ENCODE assay signal across 21 mouse cellular contexts in the genomic region with DNA sequence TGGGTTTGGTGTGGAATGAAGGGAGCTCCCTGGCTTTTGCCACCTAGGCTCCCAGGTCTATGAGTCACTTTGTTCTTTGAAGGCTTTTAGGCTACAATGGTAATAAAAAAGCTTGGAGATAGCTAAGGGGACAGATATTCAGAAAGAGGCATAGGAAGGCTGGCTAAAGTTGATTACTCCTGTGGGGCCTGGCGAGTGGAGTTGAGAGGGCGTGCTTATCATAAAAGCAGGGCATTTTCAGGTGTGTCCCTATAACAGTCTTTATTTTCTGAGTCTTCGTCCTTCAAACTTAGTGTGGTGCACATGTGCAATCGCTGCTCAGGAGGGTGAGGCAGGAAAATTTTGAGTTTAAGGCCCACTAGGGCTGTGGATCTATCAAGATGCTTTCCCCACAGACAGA.
DNase-seq lines count a peak whose midpoint lies in the region; ATAC-seq and TF ChIP-seq lines count a peak whose summit lies in the region.
"Had no signal": no experiment of that assay in that cellular context is flagged by ENCODE, and none has a peak within 500 bp of the region (broad histone marks: within the 10 kb centered on the region; RNA-seq: fewer than 3 reads in every experiment).

No protein-coding gene starts in this region.

- no peak for TF ChIP-seq CTCF in intestine, postnatal 0 days (IDR thresholded peaks at IDR 0.05; ENCODE audit: low read depth)

- 83% methylated on average over 4 of the region's 4 CpGs for WGBS in intestine, embryonic 14.5 days
- WGBS in intestine, postnatal 0 days: 50% methylated on average over 4 of the region's 4 CpGs
- WGBS in embryonic facial prominence, embryonic 12.5 days: 94% methylated on average over 4 of the region's 4 CpGs
- 82% methylated on average over 4 of the region's 4 CpGs for WGBS in limb, embryonic 12.5 days
- 31% methylated on average over 4 of the region's 4 CpGs for WGBS in liver, embryonic 16.5 days (ENCODE audit: insufficient replicate concordance)

- H3K27me3 ChIP-seq in intestine, embryonic 14.5 days (replicated peaks; ENCODE audit: control insufficient read depth, insufficient read depth, low read length): no peaks in the 10 kb centered on the region
- no peaks in the 10 kb centered on the region for H3K27me3 ChIP-seq in intestine, postnatal 0 days (replicated peaks; ENCODE audit: control insufficient read depth, insufficient read depth, low read length)
- H3K27me3 ChIP-seq in embryonic facial prominence, embryonic 12.5 days: no peaks in the 10 kb centered on the region
- no peaks in the 10 kb centered on the region for H3K27me3 ChIP-seq in limb, embryonic 12.5 days
- no peaks in the 10 kb centered on the region for H3K27me3 ChIP-seq in liver, embryonic 16.5 days (ENCODE audit: control insufficient read depth, insufficient read depth, low read depth, low read length)
- H3K27me3 ChIP-seq: heart, embryonic 13.5 days; stomach, embryonic 15.5 days had no signal

- no peaks in the 10 kb centered on the region for H3K36me3 ChIP-seq in intestine, embryonic 14.5 days (ENCODE audit: control insufficient read depth, insufficient read depth, low read length)
- H3K36me3 ChIP-seq in intestine, postnatal 0 days (ENCODE audit: control insufficient read depth, insufficient read depth): no peaks in the 10 kb centered on the region
- H3K36me3 ChIP-seq in embryonic facial prominence, embryonic 12.5 days: no peaks in the 10 kb centered on the region
- no peaks in the 10 kb centered on the region for H3K36me3 ChIP-seq in limb, embryonic 12.5 days
- H3K36me3 ChIP-seq in liver, embryonic 16.5 days (ENCODE audit: control insufficient read depth, insufficient read depth): no peaks in the 10 kb centered on the region
- H3K36me3 ChIP-seq: embryonic facial prominence, embryonic 15.5 days; heart, embryonic 13.5 days; midbrain, embryonic 10.5 days; stomach, embryonic 15.5 days had no signal

- ATAC-seq in intestine, embryonic 14.5 days (replicated peaks; ENCODE audit: low FRiP score, low TSS enrichment, low read depth): no peak
- no peak for ATAC-seq in intestine, postnatal 0 days
- no peak for ATAC-seq in embryonic facial prominence, embryonic 12.5 days (ENCODE audit: insufficient number of reproducible peaks, insufficient read depth, low FRiP score, low TSS enrichment)
- ATAC-seq in limb, embryonic 12.5 days (ENCODE audit: insufficient number of reproducible peaks, insufficient read depth, low FRiP score, low TSS enrichment, low read depth): no peak
- 0 out of 2 replicates have a peak, but pooled peaks have one; percentile 30 for ATAC-seq in liver, embryonic 16.5 days (ENCODE audit: low read depth)
- ATAC-seq: hindbrain, embryonic 16.5 days had no signal

- H3K9ac ChIP-seq in intestine, embryonic 14.5 days (ENCODE audit: low read length): no peak overlapping the region
- H3K9ac ChIP-seq in intestine, postnatal 0 days (ENCODE audit: low read depth, low read length): no peak overlapping the region
- no peak overlapping the region for H3K9ac ChIP-seq in embryonic facial prominence, embryonic 12.5 days
- no peak overlapping the region for H3K9ac ChIP-seq in limb, embryonic 12.5 days (replicated peaks)
- H3K9ac ChIP-seq in liver, embryonic 16.5 days (ENCODE audit: low read depth, low read length): no peak overlapping the region
- H3K9ac ChIP-seq: embryonic facial prominence, embryonic 15.5 days; heart, embryonic 13.5 days; stomach, embryonic 15.5 days had no signal

- H3K4me3 ChIP-seq in intestine, embryonic 14.5 days (ENCODE audit: low read depth, low read length): no peak overlapping the region
- H3K4me3 ChIP-seq in intestine, postnatal 0 days (ENCODE audit: low read depth, low read length): no peak overlapping the region
- no peak overlapping the region for H3K4me3 ChIP-seq in embryonic facial prominence, embryonic 12.5 days
- no peak overlapping the region for H3K4me3 ChIP-seq in limb, embryonic 12.5 days (replicated peaks)
- no peak overlapping the region for H3K4me3 ChIP-seq in liver, embryonic 16.5 days (ENCODE audit: low read depth, low read length)
- H3K4me3 ChIP-seq: embryonic facial prominence, embryonic 15.5 days; gastrocnemius, adult 2 months; heart, embryonic 13.5 days; midbrain, embryonic 10.5 days; stomach, embryonic 15.5 days had no signal

- no peak overlapping the region for H3K4me2 ChIP-seq in intestine, embryonic 14.5 days (ENCODE audit: low read length)
- no peak overlapping the region for H3K4me2 ChIP-seq in intestine, postnatal 0 days (replicated peaks; ENCODE audit: low read depth)
- H3K4me2 ChIP-seq in embryonic facial prominence, embryonic 12.5 days (replicated peaks): no peak overlapping the region
- H3K4me2 ChIP-seq in limb, embryonic 12.5 days: no peak overlapping the region
- H3K4me2 ChIP-seq in liver, embryonic 16.5 days (ENCODE audit: low read depth, low read length): no peak overlapping the region
- H3K4me2 ChIP-seq: embryonic facial prominence, embryonic 15.5 days; heart, embryonic 13.5 days; stomach, embryonic 15.5 days had no signal

- no peak for DNase-seq in intestine, embryonic 14.5 days (ENCODE audit: low spot score)
- no peak for DNase-seq in ovary, postnatal 36 days (ENCODE audit: low spot score)
- no peak for DNase-seq in urinary bladder, adult 18-20 months (ENCODE audit: low spot score in 2 of 2)
- DNase-seq: cerebellum, adult 9-10 months; gastrocnemius, adult 2 months; heart, postnatal 36 days; kidney, adult 9 months; lung, adult 18-20 months; lung, postnatal 14 days; retina, postnatal 1 day; thymus, adult 18-20 months; thymus, postnatal 4 days had no signal

- no peaks in the 10 kb centered on the region for H3K9me3 ChIP-seq in intestine, embryonic 14.5 days (ENCODE audit: control insufficient read depth, low read length)
- H3K9me3 ChIP-seq in intestine, postnatal 0 days (ENCODE audit: control insufficient read depth): no peaks in the 10 kb centered on the region
- H3K9me3 ChIP-seq in embryonic facial prominence, embryonic 12.5 days: no peaks in the 10 kb centered on the region
- no peaks in the 10 kb centered on the region for H3K9me3 ChIP-seq in limb, embryonic 12.5 days
- no peaks in the 10 kb centered on the region for H3K9me3 ChIP-seq in liver, embryonic 16.5 days (replicated peaks; ENCODE audit: control insufficient read depth, low read length)
- H3K9me3 ChIP-seq: embryonic facial prominence, embryonic 15.5 days; heart, embryonic 13.5 days; midbrain, embryonic 10.5 days; stomach, embryonic 15.5 days had no signal

- peaks cover 28% of the 10 kb centered on the region for H3K4me1 ChIP-seq in intestine, embryonic 14.5 days (replicated peaks; ENCODE audit: control insufficient read depth, insufficient read depth, low read length)
- no peaks in the 10 kb centered on the region for H3K4me1 ChIP-seq in intestine, postnatal 0 days (replicated peaks; ENCODE audit: control insufficient read depth, insufficient read depth, low read length)
- H3K4me1 ChIP-seq in embryonic facial prominence, embryonic 12.5 days: peaks cover 43% of the 10 kb centered on the region
- peaks cover 70% of the 10 kb centered on the region for H3K4me1 ChIP-seq in limb, embryonic 12.5 days (replicated peaks)
- H3K4me1 ChIP-seq in liver, embryonic 16.5 days (ENCODE audit: control insufficient read depth, low read depth, low read length): peaks cover 2% of the 10 kb centered on the region; the same call in 1 of the 2 replicates

- 0 out of 2 replicates have a peak overlapping the region, but pooled peaks have one; percentile 12 for H3K27ac ChIP-seq in intestine, embryonic 14.5 days (ENCODE audit: low read depth)
- H3K27ac ChIP-seq in intestine, postnatal 0 days (ENCODE audit: low read depth, low read length): no peak overlapping the region
- peak overlapping the region; percentile 81 for H3K27ac ChIP-seq in embryonic facial prominence, embryonic 12.5 days
- H3K27ac ChIP-seq in limb, embryonic 12.5 days: peak overlapping the region; percentile 97
- no peak overlapping the region for H3K27ac ChIP-seq in liver, embryonic 16.5 days (ENCODE audit: low read length)
- H3K27ac ChIP-seq: embryonic facial prominence, embryonic 15.5 days; gastrocnemius, adult 2 months; heart, embryonic 13.5 days; stomach, embryonic 15.5 days had no signal

Comparison
In these comparisons a context has a peak if more than half of its experiments do, and no peak if none do; other contexts are left out.
1. H3K27ac ChIP-seq: peak in intestine, embryonic 14.5 days (single experiment), embryonic facial prominence, embryonic 12.5 days (single experiment) and limb, embryonic 12.5 days (single experiment); none in intestine, postnatal 0 days (single experiment) and liver, embryonic 16.5 days (single experiment).